Mouse (Mus musculus) cerebellum, adult 9-10 months (tissue): ENCODE measurements around the gene Vmn2r67.
"Not testable (repeated sequence)": the region's sequence is repeated elsewhere in the genome, so short reads cannot be mapped to it uniquely, and the experiment has no call there.

ENCODE experiments used
- DNase-seq: peaks from one replicate; pipeline ENCODE4 v3.0.0; 2022

Gene Vmn2r67

DNA sequence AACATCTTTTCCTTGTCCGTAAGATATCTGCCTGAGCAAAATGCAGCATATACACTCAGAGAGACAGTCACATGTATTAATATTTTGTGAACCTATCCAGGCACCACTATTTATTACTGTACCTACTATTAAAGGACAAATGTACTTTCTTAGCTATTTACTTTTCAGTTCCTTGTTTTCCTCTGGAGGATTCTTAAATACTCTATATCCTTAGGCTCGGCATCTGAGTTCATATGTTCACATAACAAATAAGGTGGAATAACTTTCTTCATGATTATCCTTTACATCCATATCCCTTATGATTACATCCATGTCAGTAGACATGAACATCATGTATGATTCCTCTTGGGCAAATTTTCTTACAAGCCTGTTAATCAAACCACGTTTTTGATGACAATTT, at the start of gene Vmn2r67:
Gene Vmn2r67, minus strand, starts transcription at position 101 of the 400 bp plus-strand sequence.
- DNase-seq = no peak

DNA sequence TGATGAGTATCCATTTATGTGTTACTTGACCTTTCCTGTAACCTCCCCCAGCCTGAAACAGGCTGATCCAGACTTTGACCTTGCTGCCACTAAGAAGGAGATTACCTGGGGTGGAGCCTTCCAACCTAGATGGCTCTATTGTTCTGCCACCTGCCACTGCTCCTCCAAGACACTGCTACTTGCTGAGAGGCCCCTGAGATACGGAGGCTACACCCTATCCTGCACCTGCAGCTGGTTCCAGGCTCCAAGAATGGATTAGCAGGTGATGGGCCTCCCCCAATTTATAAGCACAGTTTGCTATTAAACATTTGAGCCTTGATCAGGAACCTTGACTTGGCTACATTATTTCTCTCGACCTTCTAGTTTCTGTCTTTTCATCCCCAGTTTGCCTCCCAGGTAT, 51.3 kb downstream of the Vmn2r67 start:
- not testable (repeated sequence) for DNase-seq
